Mouse (Mus musculus) forebrain, embryonic 14.5 days (tissue): ENCODE measurements around the gene Slc35b3. TPM values are rescaled to one million over a fixed set of nuclear protein-coding genes. Genes with fewer than 3 reads are reported as not detected.

Source experiments
- ATAC-seq: fragments of 200-750 bp; cut with Nextera tagmentation; 2 replicates; pipeline ENCODE4 v1.8.0; 2017; ENCODE audit warnings: mild to moderate bottlenecking, moderate library complexity
- DNase-seq: peaks from one replicate; pipeline ENCODE4 v3.0.0-alpha.2; 2015; ENCODE audit warnings: low spot score
- H3K27ac ChIP-seq: fragments of 300-500 bp; sonication (generic); 2 replicates; pipeline ENCODE4 v1.5.1; 2014; ENCODE audit warnings: low read depth, mild to moderate bottlenecking, control low read depth, low read length, moderate library complexity
- H3K27me3 ChIP-seq: fragments of 300-500 bp; sonication (generic); replicated peaks from 2 replicates; pipeline ENCODE4 v1.6.1; 2014; ENCODE audit warnings: low read length, control low read depth, mixed read lengths; ENCODE audit not compliant: control insufficient read depth, insufficient read depth
- H3K36me3 ChIP-seq: fragments of 300-500 bp; sonication (generic); 2 replicates; pipeline ENCODE4 v1.6.1; 2014; ENCODE audit warnings: low read length, control low read depth; ENCODE audit not compliant: control insufficient read depth, insufficient read depth
- H3K4me1 ChIP-seq: fragments of 300-500 bp; sonication (generic); 2 replicates; pipeline ENCODE4 v1.6.1; 2014; ENCODE audit warnings: antibody characterized with exemption, low read length, control low read depth; ENCODE audit not compliant: control insufficient read depth, insufficient read depth
- H3K4me2 ChIP-seq: fragments of 300-500 bp; sonication (generic); 2 replicates; pipeline ENCODE4 v1.6.1; 2014; ENCODE audit warnings: mild to moderate bottlenecking, control low read depth, low read length
- H3K4me3 ChIP-seq: fragments of 300-500 bp; sonication (generic); 2 replicates; pipeline ENCODE4 v1.5.1; 2014; ENCODE audit warnings: low read depth, low read length, control low read depth
- H3K9ac ChIP-seq: fragments of 300-500 bp; sonication (generic); 2 replicates; pipeline ENCODE4 v1.6.1; 2014; ENCODE audit warnings: mild to moderate bottlenecking, low read length, control low read depth, moderate library complexity
- H3K9me3 ChIP-seq: fragments of 300-500 bp; sonication (generic); replicated peaks from 2 replicates; pipeline ENCODE4 v1.6.1; 2016; ENCODE audit warnings: low read length, control low read depth, mixed read lengths; ENCODE audit not compliant: control insufficient read depth
- WGBS: fragments of 180-500 bp; shearing (Covaris S2); extraction: QIAGEN DNeasy Blood & Tissue Kit; methylation state at CpG from one replicate; pipeline ENCODE4 v1.1.7; 2014; 5-methylcytosine and 5-hydroxymethylcytosine counted together
- polyA plus RNA-seq: library from polyadenylated mRNA; unstranded; fragments of >200 nt; fragmentation: Nextera tagmentation; extraction: Ambion mirVana; gene quantifications from 2 replicates; pipeline ENCODE4 v1.2.1, GENCODE M21; 2014

Gene Slc35b3
- polyA plus RNA-seq, 1 experiment from 2014 or later: 29.1 TPM

- Histone ChIP-seq H3K4me2 (no peak overlapping the region), H3K36me3 (no peaks in the 10 kb centered on the region), H3K27ac (no peak overlapping the region), H3K9ac (no peak overlapping the region), H3K27me3 (no peaks in the 10 kb centered on the region), H3K4me3 (no peak overlapping the region), H3K9me3 (no peaks in the 10 kb centered on the region), H3K4me1 (no peaks in the 10 kb centered on the region)
- no peak for ATAC-seq
- 78% methylated on average over 6 of the region's 6 CpGs for WGBS
- DNase-seq: no peak
These were observed 16.3 kb upstream of the Slc35b3 start for GRCm38 (mm10) chr13:38976978-38977377.

GRCm38 (mm10) chr13:38975853-38976252 lies 15.2 kb upstream of the Slc35b3 start:
- Histone ChIP-seq H3K4me3 (no peak overlapping the region), H3K36me3 (no peaks in the 10 kb centered on the region), H3K9me3 (no peaks in the 10 kb centered on the region), H3K4me1 (no peaks in the 10 kb centered on the region), H3K27ac (no peak overlapping the region), H3K27me3 (no peaks in the 10 kb centered on the region), H3K9ac (no peak overlapping the region), H3K4me2 (no peak overlapping the region)
- 93% methylated on average over 5 of the region's 5 CpGs for WGBS
- DNase-seq (no peak), ATAC-seq (no peak)

DNA sequence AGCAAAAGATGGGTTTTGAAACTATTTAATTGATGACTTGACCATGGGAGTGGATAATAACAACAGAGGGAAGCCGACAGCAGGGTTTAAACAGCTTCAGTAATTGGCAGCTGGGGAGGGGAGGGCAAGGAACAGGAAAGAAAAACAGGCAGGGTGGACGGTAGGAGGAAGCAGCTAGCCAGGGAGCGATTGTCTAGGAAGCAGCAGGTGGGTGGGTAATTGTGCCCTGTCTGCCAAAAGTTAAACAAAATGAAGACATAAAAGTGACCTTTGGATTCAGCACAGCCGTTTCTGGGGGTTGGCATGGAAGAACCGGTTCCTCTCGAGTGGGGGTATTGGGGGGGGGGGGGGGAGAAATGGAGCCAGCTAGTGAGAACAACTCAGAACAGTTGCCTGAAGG lies 11.9 kb upstream of the Slc35b3 start:
- ATAC-seq (no peak), DNase-seq (peak; percentile 6)
- Histone ChIP-seq H3K36me3 (no peaks in the 10 kb centered on the region), H3K27me3 (no peaks in the 10 kb centered on the region), H3K27ac (no peak overlapping the region), H3K4me3 (no peak overlapping the region), H3K9me3 (no peaks in the 10 kb centered on the region), H3K4me1 (no peaks in the 10 kb centered on the region), H3K4me2 (no peak overlapping the region), H3K9ac (no peak overlapping the region)
- 1% methylated on average over 6 of the region's 6 CpGs for WGBS

DNA sequence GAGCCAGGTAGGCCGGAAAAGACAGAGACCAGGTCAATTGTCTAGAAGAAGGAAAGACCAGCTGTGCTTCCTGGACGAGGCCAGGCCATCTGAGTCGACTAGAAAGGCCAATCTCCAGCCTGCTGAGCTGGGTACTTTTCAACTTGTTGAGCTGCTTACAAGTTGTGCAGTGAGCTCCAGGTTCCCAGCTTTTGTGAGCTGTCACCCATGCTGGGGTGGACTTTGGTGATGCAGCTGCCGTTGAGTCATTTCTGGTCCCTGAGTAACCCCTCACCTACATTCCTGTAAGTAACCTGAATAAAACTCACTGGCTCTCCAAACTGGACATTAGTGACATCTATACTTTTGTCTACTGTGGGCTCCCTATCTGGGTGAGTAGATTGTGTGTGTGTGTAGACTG lies 10.4 kb upstream of the Slc35b3 start:
- Histone ChIP-seq H3K4me3 (no peak overlapping the region), H3K9me3 (no peaks in the 10 kb centered on the region), H3K9ac (no peak overlapping the region), H3K4me1 (no peaks in the 10 kb centered on the region), H3K27me3 (no peaks in the 10 kb centered on the region), H3K4me2 (no peak overlapping the region), H3K36me3 (no peaks in the 10 kb centered on the region), H3K27ac (no peak overlapping the region)
- DNase-seq (no peak), ATAC-seq (no peak)
- 85% methylated on average over 4 of the region's 4 CpGs for WGBS

DNA sequence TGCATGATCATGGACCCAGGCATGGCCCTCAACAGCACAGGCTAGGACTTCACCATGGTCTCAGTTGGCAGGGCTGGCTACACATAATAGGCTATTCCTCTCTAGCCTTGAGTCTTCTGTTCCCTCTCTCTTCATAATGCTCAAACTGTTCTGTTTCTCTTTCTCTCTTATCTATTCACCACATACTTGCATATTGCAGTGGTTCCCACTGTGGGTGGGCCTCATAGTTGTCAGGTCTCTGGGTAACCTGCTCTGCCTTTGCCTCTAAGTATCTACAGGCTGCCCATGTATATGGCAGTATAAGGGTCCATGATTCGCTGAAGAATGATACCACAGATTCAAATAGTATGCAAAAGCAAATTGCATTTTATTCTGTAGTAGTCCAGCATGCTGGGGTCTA lies 6.8 kb upstream of the Slc35b3 start:
- 82% methylated on average over 1 of the region's 1 CpGs for WGBS
- Histone ChIP-seq H3K27me3 (no peaks in the 10 kb centered on the region), H3K4me3 (no peak overlapping the region), H3K9ac (no peak overlapping the region), H3K4me2 (no peak overlapping the region), H3K36me3 (no peaks in the 10 kb centered on the region), H3K4me1 (no peaks in the 10 kb centered on the region), H3K9me3 (no peaks in the 10 kb centered on the region), H3K27ac (no peak overlapping the region)
- ATAC-seq: no peak
- DNase-seq: no peak

DNA sequence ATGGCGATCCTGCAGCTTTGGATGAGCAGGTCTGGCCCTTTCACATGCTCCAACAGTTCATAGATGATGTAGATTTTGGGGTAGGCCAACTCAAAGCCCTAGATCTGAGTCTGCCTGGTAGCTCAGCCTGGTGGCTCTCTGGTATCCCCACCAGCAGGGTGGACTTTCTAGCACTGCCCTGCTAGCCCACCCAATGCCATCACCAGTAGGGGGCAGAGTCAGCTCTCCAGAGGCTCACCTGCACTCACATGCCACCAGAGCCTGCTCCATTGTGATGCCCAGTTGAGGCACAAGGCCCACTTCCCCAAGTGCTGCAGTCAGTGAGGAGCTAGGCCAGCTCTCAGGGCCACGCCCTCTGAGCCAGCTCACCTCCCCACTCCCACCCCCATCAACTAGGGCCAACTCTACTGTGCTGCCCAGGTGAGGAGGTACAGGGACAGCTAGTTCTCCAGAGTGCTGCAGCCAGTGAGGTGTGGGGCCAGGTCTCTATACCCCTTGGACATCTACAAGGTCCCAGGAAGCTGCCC lies 6.3 kb upstream of the Slc35b3 start:
- Histone ChIP-seq H3K4me3 (no peak overlapping the region), H3K4me1 (no peaks in the 10 kb centered on the region), H3K27ac (no peak overlapping the region), H3K9me3 (no peaks in the 10 kb centered on the region), H3K27me3 (no peaks in the 10 kb centered on the region), H3K36me3 (no peaks in the 10 kb centered on the region), H3K4me2 (no peak overlapping the region), H3K9ac (no peak overlapping the region)
- 87% methylated on average over 2 of the region's 2 CpGs for WGBS
- ATAC-seq (no peak), DNase-seq (no peak)

DNA sequence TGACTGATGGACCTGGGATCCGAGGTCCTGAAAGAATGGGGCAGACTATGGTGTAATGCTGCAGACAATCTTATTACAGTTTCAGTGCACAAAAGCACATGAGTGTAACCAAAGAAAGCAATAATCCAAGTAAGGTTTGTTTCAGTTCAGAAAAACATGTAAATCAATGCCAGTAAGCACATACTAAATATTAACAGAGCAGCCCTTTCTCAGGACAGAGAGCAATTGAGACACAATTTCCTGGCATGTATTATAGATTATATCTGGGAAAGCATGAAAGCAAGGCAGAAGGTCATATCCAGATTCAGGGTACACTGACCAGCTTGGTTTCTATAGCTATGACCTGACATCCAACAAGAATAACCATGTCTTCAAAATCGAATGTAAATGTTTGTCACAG lies 2.1 kb upstream of the Slc35b3 start:
- Histone ChIP-seq H3K4me3 (no peak overlapping the region), H3K27me3 (no peaks in the 10 kb centered on the region), H3K9ac (no peak overlapping the region), H3K27ac (no peak overlapping the region), H3K9me3 (no peaks in the 10 kb centered on the region), H3K4me2 (no peak overlapping the region), H3K4me1 (peaks cover 10% of the 10 kb centered on the region), H3K36me3 (no peaks in the 10 kb centered on the region)
- no peak for DNase-seq
- ATAC-seq: no peak
- WGBS: 86% methylated on average over 2 of the region's 2 CpGs

- ATAC-seq: no peak
- Histone ChIP-seq H3K9me3 (no peaks in the 10 kb centered on the region), H3K27ac (no peak overlapping the region), H3K27me3 (no peaks in the 10 kb centered on the region), H3K4me1 (peaks cover 10% of the 10 kb centered on the region), H3K36me3 (peaks cover 21% of the 10 kb centered on the region), H3K9ac (no peak overlapping the region), H3K4me3 (no peak overlapping the region), H3K4me2 (no peak overlapping the region)
- no peak for DNase-seq
- 82% methylated on average over 5 of the region's 5 CpGs for WGBS
These were observed 2.6 kb downstream of the Slc35b3 start for GRCm38 (mm10) chr13:38958037-38958436.

DNA sequence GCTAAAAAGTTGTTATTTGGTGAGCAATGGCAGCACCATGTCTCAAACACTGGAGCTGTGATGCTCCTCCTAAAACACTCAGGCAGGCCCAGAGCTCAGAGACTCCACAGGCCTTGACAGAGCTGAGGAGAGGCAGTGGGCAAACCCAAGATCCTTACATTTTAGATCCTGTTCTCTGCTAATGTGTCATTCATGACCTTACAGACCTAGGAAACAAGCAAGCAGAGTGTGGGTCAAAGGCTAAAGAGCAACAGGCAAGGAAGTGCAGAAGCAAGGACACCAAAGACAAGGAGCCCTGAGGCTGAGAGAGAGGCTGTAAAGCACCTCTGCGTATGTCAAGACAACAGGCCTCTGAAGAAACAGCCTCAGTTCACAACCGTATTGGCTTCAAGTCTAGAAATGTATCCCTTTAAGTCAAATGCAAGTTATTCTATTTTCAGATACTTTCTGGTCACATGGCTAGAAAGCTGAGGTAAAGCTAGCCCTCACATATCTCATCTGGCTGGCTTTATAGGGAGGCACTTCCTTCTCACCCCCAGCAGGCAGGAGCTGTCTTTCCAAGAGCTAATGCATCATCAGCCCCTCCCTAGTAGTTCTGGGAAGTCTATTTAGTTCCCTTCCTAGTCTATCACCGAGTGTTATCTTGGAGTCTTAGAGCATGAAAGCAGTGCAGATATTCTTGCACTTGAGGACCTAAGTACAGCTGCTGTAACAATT lies 14.2 kb downstream of the Slc35b3 start:
- Histone ChIP-seq H3K9ac (no peak overlapping the region), H3K36me3 (peaks cover 44% of the 10 kb centered on the region), H3K4me2 (no peak overlapping the region), H3K4me1 (no peaks in the 10 kb centered on the region), H3K4me3 (no peak overlapping the region), H3K27ac (no peak overlapping the region), H3K9me3 (no peaks in the 10 kb centered on the region), H3K27me3 (no peaks in the 10 kb centered on the region)
- 87% methylated on average over 3 of the region's 3 CpGs for WGBS
- ATAC-seq (no peak), DNase-seq (no peak)
